In genomic region chr8:50003641-50004040, GRCm38 (mm10) we compare ENCODE assay signal across 22 mouse cellular contexts.
"Had no signal": no experiment of that assay in that cellular context is flagged by ENCODE, and none has a peak within 500 bp of the region (broad histone marks: within the 10 kb centered on the region; RNA-seq: fewer than 3 reads in every experiment).

No protein-coding gene starts in this region.

- H3K27me3 ChIP-seq: heart, embryonic 12.5 days; hindbrain, embryonic 12.5 days; intestine, embryonic 15.5 days; kidney, embryonic 15.5 days; limb, embryonic 12.5 days had no signal

- DNase-seq: gastrocnemius, adult 2 months; gastrocnemius, postnatal 10 days; gastrocnemius, postnatal 25 days; heart, adult 18-20 months; heart, postnatal 10 days; heart, postnatal 4 days; kidney, adult 18-20 months; kidney, postnatal 25 days; kidney, postnatal 4 days; liver had no signal

- H3K4me1 ChIP-seq: heart, embryonic 10.5 days; heart, embryonic 12.5 days; hindbrain, embryonic 10.5 days; hindbrain, embryonic 12.5 days; intestine, embryonic 15.5 days; kidney, embryonic 15.5 days; limb, embryonic 10.5 days; limb, embryonic 12.5 days had no signal

- H3K36me3 ChIP-seq: heart, embryonic 10.5 days; heart, embryonic 12.5 days; hindbrain, embryonic 10.5 days; hindbrain, embryonic 12.5 days; intestine, embryonic 15.5 days; kidney, embryonic 15.5 days; limb, embryonic 10.5 days; limb, embryonic 12.5 days had no signal

- H3K27ac ChIP-seq: gastrocnemius, adult 2 months; heart, embryonic 10.5 days; hindbrain, embryonic 10.5 days; hindbrain, embryonic 12.5 days; hindbrain, embryonic 14.5 days; intestine, embryonic 15.5 days; kidney, embryonic 15.5 days; kidney, postnatal 0 days; layer of hippocampus, adult 2 months; left cerebral cortex, adult 2 months; limb, embryonic 10.5 days; limb, embryonic 12.5 days had no signal

- H3K4me3 ChIP-seq: gastrocnemius, adult 2 months; heart, embryonic 10.5 days; heart, embryonic 12.5 days; hindbrain, embryonic 10.5 days; hindbrain, embryonic 12.5 days; intestine, embryonic 15.5 days; kidney, embryonic 15.5 days; layer of hippocampus, adult 2 months; left cerebral cortex, adult 2 months; limb, embryonic 10.5 days; limb, embryonic 12.5 days had no signal
